Mouse (Mus musculus): ENCODE measurements at regions not wholly inside any gene's neighbourhood (a gene's known extent, or its start where the extent isn't known, plus 50 kb on each side); places are given as distances from the start of the nearest gene placed in this dataset.
A peak's percentile ranks its signal among the peaks of the same experiment; 100 is the strongest.

- DNase-seq: no peak
Observed at GRCm38 (mm10) chr7:63313096-63313495, 100.7 kb upstream of the Chrna7 start.

- peak; percentile 33 for DNase-seq
Observed at GRCm38 (mm10) chr7:63319594-63319993, 107.2 kb upstream of the Chrna7 start.

- DNase-seq: no peak
Observed at GRCm38 (mm10) chr7:63321171-63321570, 108.8 kb upstream of the Chrna7 start.

GRCm38 (mm10) chr7:63321951-63322710 lies 109.8 kb upstream of the Chrna7 start:
- peak; percentile 46 for DNase-seq

- DNase-seq: peak; percentile 18
Observed at GRCm38 (mm10) chr7:63335146-63335545, 109.4 kb upstream of the Otud7a start.

GRCm38 (mm10) chr7:63336072-63336471 lies 108.5 kb upstream of the Otud7a start:
- DNase-seq: no peak

- DNase-seq: no peak
Observed at GRCm38 (mm10) chr7:63341716-63342115, 102.8 kb upstream of the Otud7a start.

GRCm38 (mm10) chr7:63345671-63346392 lies 98.7 kb upstream of the Otud7a start:
- DNase-seq: peak; percentile 21

GRCm38 (mm10) chr7:63346393-63346730 lies 98.2 kb upstream of the Otud7a start:
- DNase-seq: no peak

All from cerebellum, adult 11-12 months (tissue).